Mouse (Mus musculus) thymus, postnatal 4 days (tissue): ENCODE results near the gene Asic2.

Experiments
- DNase-seq: peaks from one replicate; pipeline ENCODE4 v3.0.0; 2021

Gene Asic2

DNA sequence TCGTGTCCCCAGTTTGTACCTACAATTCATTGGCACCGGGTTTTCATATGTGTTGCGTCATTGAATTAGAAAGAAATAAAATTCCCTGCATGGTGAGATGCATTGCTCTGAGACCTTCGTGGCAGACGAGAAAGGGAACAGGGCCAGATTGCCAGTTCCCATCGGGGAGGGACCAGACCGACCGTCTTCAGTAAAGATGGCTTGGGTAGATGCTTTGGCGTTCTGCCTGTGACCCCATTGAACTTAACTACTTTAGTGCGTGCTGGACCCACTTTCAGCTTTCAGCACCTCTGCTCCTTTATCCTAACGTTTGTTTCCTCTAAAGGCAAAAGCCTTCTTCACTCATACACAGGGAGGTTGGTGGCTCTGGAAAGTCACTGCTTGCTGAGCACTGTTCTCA lies 902.9 kb downstream of the Asic2 start:
- no peak for DNase-seq

DNA sequence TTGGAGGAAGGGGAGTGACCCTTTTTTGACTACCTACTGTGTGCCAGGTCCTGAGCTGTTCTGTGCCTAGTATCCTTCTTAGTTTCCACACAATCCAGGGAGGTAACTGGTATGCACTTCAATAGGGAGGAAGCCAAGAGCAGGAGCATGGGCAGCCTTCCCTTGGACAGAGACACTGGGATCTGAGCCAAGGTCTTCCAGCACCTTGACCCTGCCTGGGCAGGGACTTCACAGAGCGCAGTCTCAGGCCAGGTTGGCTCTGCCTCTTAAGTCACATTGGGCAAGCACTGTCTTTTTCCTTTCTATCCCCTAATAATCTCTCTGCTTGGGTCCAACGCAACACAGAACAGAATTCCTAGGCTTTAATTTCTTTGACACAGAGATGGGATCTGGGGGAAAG lies 904.3 kb downstream of the Asic2 start:
- no peak for DNase-seq

DNA sequence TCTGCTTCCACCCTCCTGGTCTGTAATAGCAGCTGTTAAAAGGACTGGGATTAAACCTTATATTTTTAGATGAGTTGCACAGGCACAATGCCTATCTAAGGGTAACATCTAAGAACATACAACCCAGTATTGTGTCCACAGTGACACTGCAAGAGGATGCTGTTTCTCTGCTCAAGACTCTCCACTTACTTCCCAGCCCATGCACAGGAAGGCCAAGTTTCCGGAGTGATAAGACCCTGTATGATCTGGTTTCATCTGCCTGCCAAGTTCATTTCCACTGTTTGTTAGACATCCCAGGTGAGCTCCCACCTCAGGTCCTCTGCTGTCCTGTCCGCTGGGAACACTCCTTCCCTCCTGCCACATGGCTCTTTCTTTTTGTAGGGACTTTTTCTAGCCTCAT lies 908.2 kb downstream of the Asic2 start:
- DNase-seq, result no peak

DNA sequence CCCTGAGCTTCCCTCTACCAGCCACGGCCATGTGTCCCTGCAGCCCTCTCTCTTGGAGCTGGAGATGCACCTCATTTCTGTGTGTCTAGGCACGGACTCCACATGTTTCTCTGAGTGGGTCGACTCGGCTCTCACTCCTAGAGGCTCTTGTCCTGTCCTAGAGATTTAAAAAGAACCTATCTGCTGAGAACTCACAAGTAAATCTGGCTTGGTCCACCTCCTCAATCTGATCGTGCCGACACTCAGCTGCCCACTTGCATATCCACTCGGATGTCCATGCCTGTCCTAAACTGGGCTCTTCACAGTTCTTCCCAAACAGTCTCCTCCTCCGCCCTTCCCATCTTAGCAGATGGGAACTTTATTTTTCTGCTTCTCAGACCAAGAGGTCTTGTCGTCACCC lies 908.7 kb downstream of the Asic2 start:
- no peak for DNase-seq

DNA sequence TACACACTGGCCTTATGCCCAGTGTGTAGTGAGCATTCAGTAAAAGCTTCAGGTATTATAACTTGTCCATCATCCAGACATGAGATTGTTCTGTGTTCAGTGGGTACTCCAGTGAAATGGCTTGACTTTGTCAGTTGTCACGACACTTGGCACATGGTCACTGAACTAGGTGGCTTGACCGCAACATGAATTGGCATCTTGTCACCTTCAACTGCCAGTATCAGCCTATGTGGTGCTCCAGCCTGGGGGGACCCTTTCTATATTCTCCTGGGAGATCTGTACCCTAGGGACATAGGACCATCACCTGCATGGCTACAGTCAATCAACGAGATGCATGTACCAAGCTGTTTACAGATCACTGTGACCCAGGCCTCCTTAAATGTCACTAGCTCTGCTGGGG lies 910.8 kb downstream of the Asic2 start:
- DNase-seq, result no peak

DNA sequence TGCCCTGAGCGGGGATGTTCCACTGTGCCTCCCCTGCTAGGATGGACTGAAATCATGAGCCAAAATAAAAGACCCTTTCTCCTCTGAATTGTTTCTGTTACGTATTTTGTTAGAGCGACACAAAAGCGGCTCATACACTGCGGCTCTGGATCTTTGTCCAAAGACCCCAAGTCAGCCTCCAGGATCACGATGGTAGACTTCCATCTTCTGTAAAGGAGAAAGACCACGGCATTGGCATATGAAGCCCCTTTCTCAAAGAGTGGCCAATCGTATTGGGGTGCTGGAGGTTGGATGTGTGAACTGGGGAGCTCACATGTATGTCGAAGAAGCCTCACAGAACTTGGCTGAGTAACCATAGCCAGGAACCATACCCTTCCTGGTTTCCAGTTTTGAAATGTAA lies 911.5 kb downstream of the Asic2 start:
- no peak for DNase-seq

DNA sequence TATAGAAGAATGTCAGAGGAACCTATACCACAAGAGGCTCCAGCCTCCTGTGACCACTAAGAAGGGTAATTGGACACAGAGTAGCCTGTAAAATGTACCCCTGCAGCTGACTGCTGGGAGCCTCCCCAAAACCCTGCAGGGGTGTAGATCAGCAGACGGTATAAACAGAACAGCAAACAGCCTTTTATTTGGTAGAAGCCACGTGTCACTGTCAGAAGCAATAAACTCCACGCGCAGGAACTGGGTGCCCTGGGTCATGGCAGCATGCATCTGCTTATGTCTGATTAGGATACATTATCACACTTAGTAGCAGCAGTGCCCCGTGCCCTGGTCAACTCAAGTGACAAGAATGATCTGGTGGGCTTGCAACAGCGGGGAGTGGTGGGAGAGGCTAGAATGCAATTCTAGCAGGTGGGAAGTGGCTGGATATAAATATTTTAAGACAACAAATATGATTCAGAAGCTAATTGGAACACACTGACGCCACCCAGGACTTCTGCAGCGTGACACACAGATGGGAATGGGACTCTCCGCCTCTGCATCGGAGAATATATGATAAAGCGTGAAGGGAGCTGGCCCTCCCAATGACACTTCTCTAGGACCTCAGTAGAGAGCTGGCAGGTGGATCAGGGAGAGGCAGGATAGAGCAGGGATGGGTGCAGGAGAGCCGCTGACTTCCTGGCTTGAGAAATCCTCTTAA lies 912.7 kb downstream of the Asic2 start:
- DNase-seq, result no peak

DNA sequence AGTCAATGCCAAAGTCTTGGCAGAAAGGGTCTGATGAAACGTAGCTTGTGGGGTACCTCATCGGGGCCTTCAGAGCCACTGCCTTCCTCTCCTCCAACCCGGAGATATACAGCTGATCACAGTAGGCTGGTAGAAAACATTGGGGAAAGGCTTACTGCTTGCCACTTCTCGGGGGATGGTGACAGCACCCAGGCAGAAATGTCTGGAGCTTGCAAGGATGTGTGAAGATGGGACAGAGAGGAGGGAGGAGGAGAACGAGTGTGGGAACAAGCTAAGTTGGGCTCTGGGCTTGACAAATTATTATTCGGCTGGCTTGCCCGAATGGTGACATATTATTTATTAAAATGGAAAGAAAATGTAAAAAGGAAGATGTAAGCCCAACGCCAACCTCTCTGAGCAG lies 914.4 kb downstream of the Asic2 start:
- DNase-seq, result no peak

DNA sequence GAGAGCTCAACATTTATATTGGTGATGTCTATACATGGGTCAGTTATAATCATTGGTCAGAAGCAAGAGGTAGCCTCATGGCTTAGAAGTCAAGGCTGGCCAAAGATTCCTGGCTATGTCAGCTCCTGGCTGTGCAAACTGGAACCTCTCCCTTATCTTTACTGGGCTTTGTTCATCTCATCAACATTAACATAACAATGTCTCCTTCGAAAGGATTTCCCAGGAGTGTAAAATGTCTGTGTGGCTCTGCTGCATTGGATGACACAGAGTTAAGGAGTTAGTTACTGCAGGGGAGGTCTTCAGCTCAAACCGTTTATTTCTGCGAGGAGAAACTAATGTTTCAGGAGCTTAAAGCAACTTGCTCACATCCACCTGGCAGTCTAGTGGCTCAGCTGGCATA lies 926.6 kb downstream of the Asic2 start:
- DNase-seq, result no peak

DNA sequence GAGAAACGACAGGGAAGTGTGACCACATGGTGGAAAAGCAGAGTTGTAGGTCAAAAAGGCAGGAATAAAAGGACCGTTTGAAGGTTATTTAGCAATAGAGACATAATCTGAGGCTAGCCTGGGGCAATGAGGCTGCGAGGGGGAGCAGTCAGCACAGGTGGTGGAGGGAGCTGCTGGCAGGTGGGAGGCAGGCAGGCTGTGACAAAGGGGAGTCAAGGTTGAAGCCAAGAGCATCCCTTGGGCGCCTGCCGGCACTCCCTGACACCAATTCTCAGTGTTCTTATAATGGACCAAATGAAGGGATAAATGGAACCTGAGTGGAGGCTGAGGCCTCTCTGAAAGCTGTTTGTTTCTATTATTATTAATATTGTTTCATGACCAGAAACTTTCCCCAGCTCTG lies 928.3 kb downstream of the Asic2 start:
- DNase-seq, result no peak

DNA sequence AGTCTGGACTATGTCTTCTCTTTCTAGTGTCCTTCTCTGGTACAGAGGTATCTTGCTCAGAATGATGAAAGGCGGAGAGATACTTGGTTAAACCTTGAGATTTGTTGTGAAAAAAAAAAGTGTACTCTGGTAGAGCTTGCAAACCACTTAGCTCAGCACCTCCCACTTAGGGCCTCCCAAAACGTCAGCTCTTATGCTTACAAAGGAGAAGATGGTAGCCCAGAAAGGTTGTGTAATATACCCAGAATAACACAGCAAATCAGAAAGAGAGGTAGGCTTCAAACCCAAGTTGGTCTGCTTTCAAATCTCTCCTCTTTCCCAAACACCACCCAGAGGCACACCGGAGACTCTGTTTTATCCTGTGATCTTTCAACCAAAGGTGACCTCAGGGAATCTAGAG lies 936.1 kb downstream of the Asic2 start:
- no peak for DNase-seq

DNA sequence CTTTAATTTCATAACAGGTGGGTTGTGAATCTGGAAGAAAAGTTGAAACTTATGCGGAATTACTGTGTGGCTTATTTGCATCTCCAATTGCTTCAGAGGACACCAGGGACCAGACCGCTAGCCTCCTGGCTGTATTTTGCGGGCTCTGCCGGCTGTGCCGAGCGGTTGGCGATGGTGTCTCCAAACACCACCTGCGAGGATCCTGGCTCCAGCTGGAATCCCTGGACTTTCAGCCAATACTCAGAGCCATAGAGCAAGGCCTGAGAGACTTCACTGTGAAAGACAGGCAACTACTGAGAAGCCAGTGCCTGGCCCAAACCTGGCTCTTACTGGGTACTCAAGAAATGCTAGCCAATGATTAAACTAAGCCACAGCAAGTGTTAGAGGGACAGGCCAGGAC lies 953.5 kb downstream of the Asic2 start:
- DNase-seq, result no peak

DNA sequence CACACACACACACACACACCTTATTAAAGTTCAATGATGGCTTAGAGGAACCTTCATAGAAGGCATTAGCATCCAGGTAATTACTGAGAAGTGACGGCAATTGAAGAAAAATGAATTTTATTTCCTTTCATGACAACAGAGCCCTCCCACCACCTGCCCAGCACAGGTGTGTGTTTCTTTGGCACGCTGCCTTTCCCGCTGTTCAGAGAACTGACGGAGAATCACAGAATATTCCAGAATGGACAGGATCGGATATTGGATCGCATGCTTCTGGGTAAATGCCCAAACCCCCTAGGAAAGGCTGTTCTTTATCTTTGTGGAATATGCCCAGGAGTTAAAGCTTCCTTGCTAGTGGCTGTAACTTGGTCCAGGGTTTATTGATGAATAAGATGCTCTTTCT lies 954.8 kb downstream of the Asic2 start:
- DNase-seq, result no peak

DNA sequence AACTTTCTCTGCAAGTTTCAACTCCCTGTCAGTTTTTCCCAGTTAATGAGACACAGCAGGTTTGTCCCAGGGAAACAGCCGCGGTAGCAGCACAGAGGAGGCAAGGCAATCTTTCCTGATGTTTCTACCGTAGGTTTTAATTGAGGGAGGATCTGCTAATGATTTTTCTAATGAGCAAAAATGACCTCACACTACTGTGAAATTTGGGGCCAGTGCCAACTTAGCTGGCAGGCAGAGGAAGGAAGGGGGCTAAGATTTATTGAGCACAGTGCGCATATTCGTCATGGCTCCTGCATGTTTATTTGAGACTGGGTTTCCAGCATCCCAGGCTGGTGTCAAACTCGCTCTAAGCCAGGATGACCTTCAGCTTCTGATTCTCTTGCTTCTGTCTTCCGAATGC lies 957.5 kb downstream of the Asic2 start:
- DNase-seq, result no peak

DNA sequence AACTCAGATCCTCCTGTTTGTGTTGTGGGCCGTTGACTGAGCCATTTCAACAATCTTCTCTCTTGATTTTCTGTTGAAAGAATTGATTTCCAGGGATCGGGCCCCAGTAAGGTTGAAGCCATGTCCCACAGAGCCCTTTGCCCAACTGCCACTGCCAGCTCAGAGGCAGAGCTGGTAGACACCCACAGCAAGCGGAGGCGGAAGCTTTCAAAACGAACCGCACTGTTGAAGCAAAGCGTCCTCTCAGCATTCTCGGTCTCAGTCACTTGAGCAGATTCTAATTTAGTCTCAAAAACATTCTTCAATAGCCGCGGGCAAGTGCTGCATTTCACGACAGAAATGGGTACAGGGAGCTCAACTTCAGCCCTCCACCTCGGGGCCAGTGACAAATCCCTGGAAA lies 958.9 kb downstream of the Asic2 start:
- DNase-seq, result no peak

DNA sequence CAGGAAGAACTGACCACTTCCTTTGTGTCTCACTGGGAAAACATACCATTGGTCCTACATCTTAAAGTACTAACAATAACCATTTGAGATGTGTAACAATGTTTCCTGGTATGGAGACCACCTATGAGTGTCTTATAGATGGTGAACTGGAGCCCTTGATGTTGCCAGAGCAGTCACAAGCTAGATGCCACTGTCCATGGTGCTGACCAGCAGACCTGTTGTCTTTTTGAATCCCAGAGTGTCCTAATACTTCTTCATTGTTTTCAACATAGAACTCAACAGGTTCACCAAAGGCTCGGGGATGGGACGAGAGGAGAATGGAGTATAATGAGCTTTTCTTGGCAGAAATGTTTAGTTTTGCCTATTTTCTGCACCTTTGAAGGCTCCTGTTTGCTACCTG lies 962.4 kb downstream of the Asic2 start:
- peak; percentile 12 for DNase-seq

DNA sequence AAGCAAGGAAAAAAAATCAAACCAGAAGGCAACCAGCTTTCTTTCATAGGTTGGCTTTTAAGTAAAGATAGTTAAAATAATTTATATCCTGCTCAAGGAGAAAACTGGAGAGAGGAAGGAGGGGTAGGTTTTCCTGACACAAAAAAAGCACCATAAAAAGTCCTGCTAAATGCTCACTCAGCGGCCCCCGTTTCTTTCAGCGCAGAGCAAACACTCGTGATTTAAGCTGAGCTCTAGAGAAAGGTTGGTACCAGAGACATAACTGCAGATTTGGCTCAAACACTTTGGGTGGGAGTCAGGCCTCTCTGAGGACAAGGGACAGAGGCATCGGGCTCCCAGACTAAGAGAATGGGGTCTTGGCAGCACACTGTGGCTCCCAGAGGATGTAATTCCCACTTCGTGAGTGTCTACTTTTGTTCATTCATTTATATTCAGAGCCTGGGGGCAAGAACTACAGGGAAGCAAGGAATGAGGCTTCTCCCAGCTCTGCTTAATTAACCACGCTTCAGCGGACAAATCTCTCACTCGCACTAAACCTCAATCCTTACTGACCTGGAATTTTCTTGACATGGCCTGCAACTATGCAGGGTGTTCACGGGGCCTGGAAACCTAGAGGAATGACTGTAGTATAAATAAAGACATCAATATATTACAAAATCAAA lies 965.4 kb downstream of the Asic2 start:
- DNase-seq, result no peak

DNA sequence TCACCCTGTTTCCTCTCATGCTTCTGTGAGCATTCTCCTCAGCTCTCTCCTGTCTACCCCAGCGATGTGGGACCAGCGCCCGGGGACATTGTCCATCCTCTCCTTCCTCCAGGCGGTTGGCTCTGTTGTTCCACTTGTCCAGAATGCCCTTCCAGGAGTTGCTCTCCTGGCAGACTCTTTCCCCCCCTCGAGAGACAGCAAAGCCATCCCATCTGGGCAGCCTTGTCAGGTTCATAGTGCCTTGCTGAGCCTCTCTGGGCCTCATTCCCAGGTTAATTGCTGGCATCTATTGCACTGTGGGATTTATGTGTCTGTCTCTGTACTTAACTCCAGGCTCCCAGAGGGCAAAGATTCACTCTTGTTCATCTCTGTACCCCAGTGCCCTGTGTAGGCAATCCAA lies 972.6 kb downstream of the Asic2 start:
- DNase-seq, result no peak

DNA sequence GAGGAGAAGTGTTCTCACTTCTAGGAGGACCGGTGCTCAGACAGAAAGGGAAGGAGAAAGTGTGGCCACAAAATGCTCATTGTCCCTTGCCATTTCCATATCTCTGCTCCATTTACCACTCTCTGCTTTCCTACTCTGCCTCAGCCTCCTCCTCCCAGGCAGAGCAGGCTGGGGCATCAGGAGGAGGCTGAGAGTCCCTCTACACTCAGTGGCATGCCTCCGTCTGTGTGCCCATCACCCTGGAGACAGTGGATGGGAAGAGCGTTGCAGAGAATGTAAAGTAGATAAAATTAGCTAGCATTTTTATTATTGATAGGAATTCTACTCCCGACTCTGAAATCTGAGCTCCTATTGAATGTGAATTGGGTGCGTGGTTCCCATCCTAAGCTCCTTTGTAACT lies 984.7 kb downstream of the Asic2 start:
- no peak for DNase-seq

DNA sequence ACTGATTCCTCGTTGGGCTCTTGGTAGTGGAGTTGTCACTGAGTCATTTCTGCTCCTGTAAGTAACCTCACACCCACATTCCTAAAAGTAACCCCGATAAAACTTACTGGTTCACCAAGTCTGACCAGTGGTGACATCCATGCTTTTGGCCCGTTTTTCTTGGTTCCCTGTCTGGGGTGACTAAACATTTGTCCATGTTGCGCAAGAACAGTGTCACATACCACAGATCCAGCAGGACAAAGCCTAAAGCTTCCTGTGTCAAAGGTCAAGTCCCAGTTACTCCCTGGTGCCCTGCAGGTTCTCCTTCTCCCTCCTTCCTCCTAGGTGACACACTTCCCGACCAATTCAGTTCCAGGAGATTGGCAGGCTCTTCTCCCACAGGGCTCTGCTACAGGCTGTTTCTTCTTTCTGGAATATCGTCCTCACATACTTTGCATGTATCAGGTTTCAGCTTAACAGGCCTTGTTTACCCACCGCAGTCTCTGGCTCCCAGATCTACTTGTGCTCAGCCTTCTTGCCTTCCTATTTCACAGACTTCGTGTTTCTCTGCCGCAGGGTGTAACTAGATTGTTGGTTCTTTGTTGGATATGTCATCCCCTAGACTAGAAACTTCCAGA lies 991.9 kb downstream of the Asic2 start:
- no peak for DNase-seq

DNA sequence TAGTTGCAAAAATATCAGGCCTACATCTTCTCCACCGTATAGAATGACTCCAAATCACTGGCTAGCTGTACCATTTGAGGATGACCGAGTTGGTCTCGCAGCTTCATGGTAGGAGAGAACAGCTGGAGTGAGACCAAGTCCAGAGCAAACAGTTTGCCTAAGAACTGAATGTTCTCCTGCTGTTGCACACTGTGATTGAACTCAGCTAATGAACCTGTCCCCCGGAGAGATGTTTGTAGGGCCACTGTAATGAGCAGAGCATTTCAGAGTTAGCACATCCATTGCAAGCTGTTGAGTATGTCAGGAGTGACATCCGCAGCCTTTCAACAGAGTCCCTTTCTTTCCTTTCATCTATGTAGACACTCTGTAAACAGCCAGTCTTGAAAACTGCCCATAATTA lies 993.6 kb downstream of the Asic2 start:
- DNase-seq, result no peak

DNA sequence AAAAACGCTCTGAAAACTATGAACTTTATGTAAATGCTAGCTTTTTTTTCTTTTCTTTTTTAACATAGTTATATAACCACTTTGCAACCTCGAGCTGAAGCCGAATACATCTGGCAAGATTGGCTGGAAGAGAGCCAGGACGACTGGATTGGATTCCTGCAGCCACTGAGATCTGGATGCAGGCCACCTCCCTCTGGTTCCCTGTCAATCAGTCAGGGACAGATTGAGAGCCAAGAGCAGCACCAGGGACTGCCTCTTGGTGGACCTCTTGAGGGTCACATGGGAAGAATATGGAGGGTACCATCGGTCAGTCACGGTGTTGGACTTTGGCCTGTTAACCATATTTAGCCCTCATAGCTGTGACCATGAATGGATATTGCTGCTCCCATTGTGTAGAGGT lies 994.3 kb downstream of the Asic2 start:
- DNase-seq, result no peak

DNA sequence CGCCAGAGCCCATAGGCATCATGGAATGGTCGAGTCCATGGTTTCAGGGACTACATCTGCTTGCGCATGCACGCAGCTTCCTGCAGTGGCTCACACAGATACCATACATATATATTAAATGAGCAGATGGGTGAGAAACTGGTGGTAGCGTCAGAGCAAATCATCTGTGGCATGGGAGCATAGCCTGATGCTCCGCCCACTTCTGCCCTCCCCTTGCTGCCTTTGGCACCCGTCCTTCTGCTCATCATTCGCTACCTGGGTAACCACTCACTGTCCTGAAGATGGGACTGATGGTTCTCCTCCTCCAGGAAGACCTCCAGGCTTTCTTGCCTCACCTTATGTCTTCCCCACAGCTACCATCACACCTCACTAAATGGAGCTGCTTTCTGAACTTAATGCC lies 995.0 kb downstream of the Asic2 start:
- no peak for DNase-seq

DNA sequence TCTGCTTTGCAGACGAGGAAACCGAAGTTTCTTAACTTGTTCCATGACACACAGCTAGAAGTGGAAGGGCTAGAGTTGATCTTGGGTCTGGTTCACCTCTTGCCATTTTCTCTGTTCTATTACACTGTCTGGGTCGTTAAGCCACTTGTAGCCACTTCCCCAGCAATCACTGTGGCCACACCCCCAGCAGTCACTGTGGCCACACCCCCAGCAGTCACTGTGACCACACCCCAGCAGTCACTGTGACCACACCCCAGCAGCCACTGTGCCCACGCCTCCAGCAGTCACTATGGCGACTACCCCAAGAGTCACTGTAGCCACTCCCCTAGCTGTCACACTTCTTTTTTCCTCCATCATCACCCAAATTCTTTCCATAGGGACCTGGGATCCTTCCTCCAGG lies 1000.7 kb downstream of the Asic2 start:
- no peak for DNase-seq

DNA sequence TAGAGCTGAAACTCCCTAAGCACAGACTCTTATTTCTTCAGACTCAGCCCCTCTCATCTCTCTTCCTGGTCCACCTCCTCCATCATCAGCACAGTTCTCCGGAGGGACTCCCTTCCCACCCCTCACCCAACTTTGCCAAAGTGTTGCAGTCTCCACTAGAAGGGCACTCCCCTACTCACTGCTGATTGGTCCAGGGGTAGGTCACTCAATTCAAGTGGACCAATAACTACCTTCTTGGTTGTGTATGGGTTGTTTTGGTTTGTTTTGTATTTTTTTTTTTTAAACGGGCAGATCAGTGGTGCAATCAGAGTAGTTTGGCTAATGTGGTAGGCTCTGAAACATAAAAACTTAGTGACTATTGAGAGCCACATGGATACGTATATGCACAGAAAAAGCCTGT lies 1002.2 kb downstream of the Asic2 start:
- DNase-seq, result no peak
